Mouse (Mus musculus): ENCODE results near the gene Prr36. TPM values are rescaled to one million over a fixed set of nuclear protein-coding genes. Genes with fewer than 3 reads are reported as not detected.

Prr36 gene
- polyA plus RNA-seq, 1 experiment from 2014 or later = 2.3 TPM

- H3K36me3 ChIP-seq = peaks cover 13% of the 10 kb centered on the region
- H3K9me3 ChIP-seq = 0 out of 2 replicates have a peak, but pooled peaks cover 4% of the 10 kb centered on the region
- H3K4me2 ChIP-seq = peak overlapping the region; percentile 91
- peaks cover 34% of the 10 kb centered on the region for H3K4me1 ChIP-seq
- H3K4me3 ChIP-seq = peak overlapping the region; percentile 48
- H3K27me3 ChIP-seq = peaks cover 52% of the 10 kb centered on the region
- WGBS = 11% methylated on average over 33 of the region's 33 CpGs
- H3K9ac ChIP-seq = peak overlapping the region; percentile 70
- no peak overlapping the region for H3K27ac ChIP-seq
- peak; percentile 52 for ATAC-seq (ENCODE audit: insufficient number of reproducible peaks, insufficient read depth, low FRiP score, low TSS enrichment, low read depth)
Observed at GRCm38 (mm10) chr8:4214006-4214980, 3.0 kb downstream of the Prr36 start.

DNA sequence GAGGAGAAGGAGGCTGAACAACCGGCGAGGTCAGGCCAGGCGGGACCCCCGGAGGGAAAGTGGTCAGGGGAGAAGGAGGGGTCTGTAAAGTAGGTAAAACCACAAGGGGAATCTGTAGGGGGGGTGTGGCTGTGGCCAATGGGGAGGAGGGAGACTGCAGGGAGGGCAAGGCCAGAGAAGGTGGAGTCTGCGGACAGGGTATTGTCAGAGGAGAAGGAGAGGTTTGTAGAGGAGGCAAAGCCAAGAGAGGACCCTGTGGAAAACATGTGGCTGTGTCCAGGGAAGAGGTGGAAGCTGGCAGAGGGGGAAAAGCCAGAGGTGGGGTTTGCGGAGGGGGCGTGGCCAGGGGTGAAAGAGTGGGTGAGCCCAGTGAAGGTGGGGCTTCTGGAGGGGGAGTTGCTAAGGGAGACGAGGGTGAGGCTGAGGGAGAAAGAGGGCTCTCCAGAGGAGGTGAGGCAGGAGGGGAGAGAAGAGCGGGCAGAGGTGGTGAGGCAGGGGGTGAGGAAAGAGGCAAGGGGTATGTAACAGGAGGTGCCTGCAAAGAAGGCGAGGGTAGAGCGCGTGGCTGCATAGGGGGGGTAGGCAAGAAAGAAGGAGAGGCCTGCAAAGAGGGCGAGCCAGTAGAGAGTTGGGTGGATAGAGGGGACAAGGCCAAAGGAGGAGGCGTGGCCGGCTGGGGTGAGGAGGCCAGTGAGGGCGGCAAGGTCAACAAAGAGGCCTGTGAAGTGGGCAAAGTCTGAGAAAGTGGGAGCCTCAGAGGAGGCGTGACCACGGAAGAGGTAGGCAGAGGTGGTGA, 3.9 kb downstream of the Prr36 start:
- Histone ChIP-seq H3K27ac (no peak overlapping the region), H3K9me3 (0 out of 2 replicates have a peak, but pooled peaks cover 5% of the 10 kb centered on the region), H3K9ac (peak overlapping the region; percentile 70), H3K4me1 (peaks cover 34% of the 10 kb centered on the region), H3K4me2 (peak overlapping the region; percentile 91), H3K27me3 (peaks cover 47% of the 10 kb centered on the region), H3K4me3 (peak overlapping the region; percentile 48), H3K36me3 (peaks cover 17% of the 10 kb centered on the region)
- peak; percentile 72 for ATAC-seq (ENCODE audit: insufficient number of reproducible peaks, insufficient read depth, low FRiP score, low TSS enrichment, low read depth)
- WGBS = 3% methylated on average over 18 of the region's 18 CpGs

GRCm38 (mm10) chr8:4212809-4213209, 4.5 kb downstream of the Prr36 start:
- peaks cover 41% of the 10 kb centered on the region for H3K27me3 ChIP-seq
- ATAC-seq (ENCODE audit: insufficient number of reproducible peaks, insufficient read depth, low FRiP score, low TSS enrichment, low read depth) = peak; percentile 17; the same call in 1 of the 2 replicates
- H3K27ac ChIP-seq = no peak overlapping the region

DNA sequence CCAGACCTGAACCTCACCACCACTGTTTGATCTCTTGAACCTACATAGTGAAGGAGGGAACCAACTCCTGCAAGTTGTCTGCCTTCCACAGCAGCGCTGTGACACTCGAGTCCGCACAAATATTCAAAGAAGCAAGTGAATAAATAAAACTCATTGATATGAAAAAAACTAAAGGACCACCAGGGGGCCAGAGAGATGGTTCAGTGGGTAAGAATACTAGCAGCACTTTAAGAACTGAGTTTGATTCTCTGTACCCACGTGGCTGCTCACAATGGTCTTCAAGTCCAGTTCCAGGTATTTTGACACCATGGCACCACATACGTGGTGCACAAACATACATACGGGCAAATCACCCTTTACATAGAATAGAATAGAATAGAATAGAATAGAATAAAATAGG, 6.2 kb downstream of the Prr36 start:
- Histone ChIP-seq H3K27me3 (peaks cover 40% of the 10 kb centered on the region), H3K27ac (no peak overlapping the region), H3K4me2 (no peak overlapping the region), H3K9me3 (0 out of 2 replicates have a peak, but pooled peaks cover 5% of the 10 kb centered on the region), H3K9ac (no peak overlapping the region), H3K4me3 (no peak overlapping the region), H3K36me3 (peaks cover 29% of the 10 kb centered on the region), H3K4me1 (peaks cover 31% of the 10 kb centered on the region)
- WGBS = 83% methylated on average over 6 of the region's 6 CpGs
- ATAC-seq (ENCODE audit: insufficient number of reproducible peaks, insufficient read depth, low FRiP score, low TSS enrichment, low read depth) = no peak

More at GRCm38 (mm10) chr8:4212809-4213209, 4.5 kb downstream of the Prr36 start:
- WGBS = 1% methylated on average over 25 of the region's 25 CpGs
- H3K9ac ChIP-seq = peak overlapping the region; percentile 70
- H3K36me3 ChIP-seq = peaks cover 17% of the 10 kb centered on the region
- 0 out of 2 replicates have a peak, but pooled peaks cover 5% of the 10 kb centered on the region for H3K9me3 ChIP-seq
- H3K4me2 ChIP-seq = peak overlapping the region; percentile 91
- peak overlapping the region; percentile 48 for H3K4me3 ChIP-seq
- peaks cover 34% of the 10 kb centered on the region for H3K4me1 ChIP-seq

DNA sequence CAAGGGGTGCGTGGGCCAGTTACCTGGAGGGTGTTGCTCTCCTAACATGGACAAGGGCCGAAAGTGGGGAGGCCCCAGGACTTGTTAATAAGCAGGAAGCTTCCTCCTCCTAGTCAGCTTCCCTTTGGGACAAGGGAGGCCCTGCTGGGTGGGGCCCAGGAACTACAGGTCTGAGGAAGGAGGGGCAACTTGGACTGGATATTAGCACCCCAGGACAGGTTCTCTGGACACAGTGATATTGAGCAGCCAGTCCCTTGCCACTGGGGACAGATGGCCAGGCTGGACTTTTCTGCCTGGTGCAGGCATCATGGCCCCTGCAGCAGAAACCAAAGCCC, 10.3 kb downstream of the Prr36 start:
- Histone ChIP-seq H3K4me1 (peaks cover 12% of the 10 kb centered on the region), H3K9ac (peak overlapping the region; percentile 51; the same call in 1 of the 2 replicates), H3K4me3 (0 out of 2 replicates have a peak overlapping the region, but pooled peaks have one; percentile 6), H3K27me3 (peaks cover 44% of the 10 kb centered on the region), H3K36me3 (peaks cover 69% of the 10 kb centered on the region), H3K27ac (no peak overlapping the region), H3K9me3 (0 out of 2 replicates have a peak, but pooled peaks cover 5% of the 10 kb centered on the region), H3K4me2 (no peak overlapping the region)
- ATAC-seq (ENCODE audit: insufficient number of reproducible peaks, insufficient read depth, low FRiP score, low TSS enrichment, low read depth) = no peak
- 64% methylated on average over 2 of the region's 2 CpGs for WGBS

DNA sequence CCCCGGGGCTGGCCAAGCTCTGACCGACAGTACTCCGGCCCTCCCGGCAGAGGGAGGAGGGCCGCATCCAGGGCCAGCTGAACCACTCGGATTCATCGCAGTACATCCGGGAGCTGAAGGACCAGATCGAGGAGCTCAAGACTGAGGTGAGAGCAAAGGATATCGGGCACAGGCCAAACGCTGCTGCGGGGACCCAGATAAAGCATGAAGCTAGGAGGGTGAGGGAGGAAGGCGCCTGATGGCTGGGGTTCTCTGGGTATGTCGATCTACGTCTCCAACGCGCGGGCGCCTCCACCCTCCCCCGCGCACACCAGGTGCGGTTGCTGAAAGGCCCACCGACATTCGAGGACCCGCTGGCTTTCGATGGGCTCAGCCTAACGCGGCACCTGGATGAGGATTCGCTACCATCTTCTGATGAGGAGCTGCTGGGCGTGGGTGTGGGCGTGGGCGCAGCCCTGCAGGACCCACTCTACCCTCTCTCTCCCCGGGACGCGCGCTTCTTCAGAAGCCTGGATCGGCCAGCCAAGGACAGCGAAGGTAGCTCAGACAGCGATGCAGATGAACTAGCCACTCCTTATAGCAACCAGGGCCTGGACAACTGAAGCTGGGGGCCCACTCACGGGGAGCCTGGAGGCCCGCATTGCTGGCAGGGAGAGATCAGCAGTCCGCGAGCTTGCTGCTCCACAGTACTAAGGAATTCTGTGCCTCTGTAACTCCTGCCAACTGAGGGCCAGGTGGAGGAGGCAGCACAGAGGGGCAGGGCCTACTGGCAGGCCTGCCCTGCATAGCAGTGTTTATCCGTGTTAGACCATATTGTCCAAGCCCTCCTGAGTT, 10.9 kb downstream of the Prr36 start:
- WGBS = 17% methylated on average over 44 of the region's 44 CpGs
- peaks cover 70% of the 10 kb centered on the region for H3K36me3 ChIP-seq
- H3K9ac ChIP-seq = peak overlapping the region; percentile 51; the same call in 1 of the 2 replicates
- H3K27me3 ChIP-seq = peaks cover 44% of the 10 kb centered on the region
- peak overlapping the region; percentile 6; the same call in 1 of the 2 replicates for H3K4me3 ChIP-seq
- H3K27ac ChIP-seq = no peak overlapping the region
- ATAC-seq (ENCODE audit: insufficient number of reproducible peaks, insufficient read depth, low FRiP score, low TSS enrichment, low read depth) = no peak
- H3K4me1 ChIP-seq = peaks cover 12% of the 10 kb centered on the region
- H3K9me3 ChIP-seq = 0 out of 2 replicates have a peak, but pooled peaks cover 5% of the 10 kb centered on the region
- peak overlapping the region; percentile 36 for H3K4me2 ChIP-seq

DNA sequence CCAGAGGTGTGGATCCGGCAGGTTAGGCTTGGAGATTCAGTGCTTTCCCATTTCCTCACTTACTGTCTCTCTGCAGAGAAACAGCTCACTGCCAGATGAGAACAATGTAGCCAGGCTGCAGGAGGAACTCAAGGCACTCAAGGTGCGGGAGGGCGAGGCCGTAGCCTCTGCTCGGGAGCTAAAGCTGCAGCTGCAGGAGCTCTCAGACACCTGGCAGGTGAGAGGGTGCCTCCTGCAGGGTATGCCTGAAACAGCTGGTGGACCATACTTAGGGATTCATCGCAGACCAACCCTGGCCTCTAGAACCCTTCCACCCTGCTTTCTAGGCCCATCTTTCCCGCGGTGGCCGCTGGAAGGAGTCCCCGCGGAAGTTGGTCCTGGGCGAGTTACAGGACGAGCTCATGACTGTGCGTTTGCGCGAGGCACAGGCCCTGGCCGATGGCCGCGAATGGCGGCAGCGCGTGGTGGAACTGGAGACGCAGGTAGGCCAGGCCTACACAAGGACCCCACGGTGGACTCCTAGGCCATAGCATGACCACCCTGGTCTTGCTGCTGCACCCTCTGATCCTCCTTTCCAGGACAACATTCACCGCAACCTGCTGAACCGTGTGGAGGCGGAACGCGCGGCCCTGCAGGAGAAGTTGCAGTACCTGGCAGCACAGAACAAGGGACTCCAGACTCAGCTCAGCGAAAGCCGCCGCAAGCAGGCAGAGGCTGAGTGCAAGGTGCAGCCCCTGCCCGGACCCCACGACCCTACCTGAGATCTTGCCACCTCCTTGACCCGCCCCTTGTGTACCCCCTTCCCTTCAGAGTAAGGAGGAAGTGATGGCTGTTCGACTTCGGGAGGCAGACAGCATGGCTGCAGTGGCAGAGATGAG, 11.8 kb downstream of the Prr36 start:
- 19% methylated on average over 38 of the region's 38 CpGs for WGBS
- peaks cover 12% of the 10 kb centered on the region for H3K4me1 ChIP-seq
- H3K9me3 ChIP-seq = 0 out of 2 replicates have a peak, but pooled peaks cover 5% of the 10 kb centered on the region
- ATAC-seq (ENCODE audit: insufficient number of reproducible peaks, insufficient read depth, low FRiP score, low TSS enrichment, low read depth) = 0 out of 2 replicates have a peak, but pooled peaks have one; percentile 15
- H3K27me3 ChIP-seq = peaks cover 44% of the 10 kb centered on the region
- H3K4me3 ChIP-seq = no peak overlapping the region
- peak overlapping the region; percentile 36 for H3K4me2 ChIP-seq
- H3K9ac ChIP-seq = 0 out of 2 replicates have a peak overlapping the region, but pooled peaks have one; percentile 51
- peaks cover 74% of the 10 kb centered on the region for H3K36me3 ChIP-seq
- no peak overlapping the region for H3K27ac ChIP-seq

- H3K4me1 ChIP-seq = peaks cover 6% of the 10 kb centered on the region
- H3K36me3 ChIP-seq = peaks cover 63% of the 10 kb centered on the region
- H3K27ac ChIP-seq = no peak overlapping the region
- H3K4me3 ChIP-seq = no peak overlapping the region
- H3K4me2 ChIP-seq = no peak overlapping the region
- H3K9me3 ChIP-seq = no peaks in the 10 kb centered on the region
- no peak overlapping the region for H3K9ac ChIP-seq
- ATAC-seq (ENCODE audit: insufficient number of reproducible peaks, insufficient read depth, low FRiP score, low TSS enrichment, low read depth) = no peak
- peaks cover 29% of the 10 kb centered on the region for H3K27me3 ChIP-seq
- 55% methylated on average over 2 of the region's 2 CpGs for WGBS
Observed at GRCm38 (mm10) chr8:4201321-4201720, 15.9 kb downstream of the Prr36 start.

DNA sequence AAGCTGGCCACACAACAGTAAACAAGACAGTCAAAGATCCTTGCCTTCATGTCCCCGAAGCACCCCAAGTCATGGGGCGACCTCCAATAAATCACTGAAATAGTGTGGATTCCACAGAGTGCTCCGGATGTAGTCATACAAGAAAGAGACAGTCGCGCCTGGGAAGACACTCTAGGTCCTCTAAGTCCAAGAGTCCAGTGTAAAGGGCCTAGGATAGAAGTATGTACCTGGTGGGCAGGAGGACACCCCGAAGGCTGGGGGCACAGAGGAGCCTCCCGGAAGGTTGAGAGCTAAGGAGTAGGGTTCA, 23.7 kb downstream of the Prr36 start:
- ATAC-seq (ENCODE audit: insufficient number of reproducible peaks, insufficient read depth, low FRiP score, low TSS enrichment, low read depth) = no peak
- Histone ChIP-seq H3K4me1 (peaks cover 10% of the 10 kb centered on the region), H3K36me3 (peaks cover 35% of the 10 kb centered on the region), H3K9ac (no peak overlapping the region), H3K9me3 (no peaks in the 10 kb centered on the region), H3K4me2 (peak overlapping the region; percentile 30), H3K4me3 (no peak overlapping the region), H3K27me3 (no peaks in the 10 kb centered on the region), H3K27ac (no peak overlapping the region)
- WGBS = 54% methylated on average over 7 of the region's 7 CpGs

Data from embryonic facial prominence, embryonic 13.5 days (tissue).